Mouse (Mus musculus) megakaryocyte, embryonic 14.5 days (primary cell): ENCODE data around the gene Shld1. TPM values are rescaled to one million over a fixed set of nuclear protein-coding genes. Genes with fewer than 3 reads are reported as not detected.

ENCODE experiments used
- H3K27me3 ChIP-seq: replicated peaks from 2 replicates; pipeline ENCODE3; 2012; ENCODE audit warnings: inconsistent platforms
- H3K36me3 ChIP-seq: replicated peaks from 2 replicates; pipeline ENCODE3; 2012; ENCODE audit warnings: low read length, inconsistent platforms, mixed read lengths
- H3K4me1 ChIP-seq: 2 replicates; pipeline ENCODE4 v1.6.1; 2012; ENCODE audit warnings: inconsistent platforms
- H3K4me3 ChIP-seq: replicated peaks from 2 replicates; pipeline ENCODE3; 2012; ENCODE audit warnings: moderate library complexity, mild to moderate bottlenecking, inconsistent platforms
- H3K9me3 ChIP-seq: 2 replicates; pipeline ENCODE4 v1.6.1; 2012; ENCODE audit warnings: inconsistent platforms
- FLI1 ChIP-seq: IDR thresholded peaks from 2 replicates; pipeline ENCODE4 v1.6.1; 2012; ENCODE audit warnings: low read length, inconsistent platforms, mixed read lengths
- GATA1 ChIP-seq: IDR thresholded peaks from 3 replicates; pipeline ENCODE4 v1.6.1; 2012; ENCODE audit warnings: mixed read lengths, low read length, inconsistent platforms, borderline replicate concordance
- polyA plus RNA-seq: library from polyadenylated mRNA; stranded (reverse); fragments of >175 nt; gene quantifications from 2 replicates; pipeline ENCODE4 v1.2.3, GENCODE M21; 2012; ENCODE audit warnings: low replicate concordance; ENCODE audit not compliant: insufficient read depth

Shld1 gene
- polyA plus RNA-seq, 1 experiment, result not detected

- no peak overlapping the region for H3K4me3 ChIP-seq
Measured at GRCm38 (mm10) chr2:132654834-132655495, 31.8 kb upstream of the Shld1 start.

GRCm38 (mm10) chr2:132657186-132657585 is 29.5 kb upstream of the Shld1 start:
- Histone ChIP-seq H3K27me3 (no peaks in the 10 kb centered on the region), H3K4me1 (peaks cover 12% of the 10 kb centered on the region), H3K36me3 (no peaks in the 10 kb centered on the region), H3K9me3 (peaks cover 10% of the 10 kb centered on the region), H3K4me3 (no peak overlapping the region)
- TF ChIP-seq GATA1 (no peak), FLI1 (no peak)

More at GRCm38 (mm10) chr2:132654834-132655495, 31.8 kb upstream of the Shld1 start:
- no peaks in the 10 kb centered on the region for H3K27me3 ChIP-seq
- H3K4me1 ChIP-seq, result peaks cover 12% of the 10 kb centered on the region
- no peaks in the 10 kb centered on the region for H3K36me3 ChIP-seq
- H3K9me3 ChIP-seq, result 0 out of 2 replicates have a peak, but pooled peaks cover 3% of the 10 kb centered on the region
- TF ChIP-seq FLI1, result no peak
- TF ChIP-seq GATA1, result no peak

DNA sequence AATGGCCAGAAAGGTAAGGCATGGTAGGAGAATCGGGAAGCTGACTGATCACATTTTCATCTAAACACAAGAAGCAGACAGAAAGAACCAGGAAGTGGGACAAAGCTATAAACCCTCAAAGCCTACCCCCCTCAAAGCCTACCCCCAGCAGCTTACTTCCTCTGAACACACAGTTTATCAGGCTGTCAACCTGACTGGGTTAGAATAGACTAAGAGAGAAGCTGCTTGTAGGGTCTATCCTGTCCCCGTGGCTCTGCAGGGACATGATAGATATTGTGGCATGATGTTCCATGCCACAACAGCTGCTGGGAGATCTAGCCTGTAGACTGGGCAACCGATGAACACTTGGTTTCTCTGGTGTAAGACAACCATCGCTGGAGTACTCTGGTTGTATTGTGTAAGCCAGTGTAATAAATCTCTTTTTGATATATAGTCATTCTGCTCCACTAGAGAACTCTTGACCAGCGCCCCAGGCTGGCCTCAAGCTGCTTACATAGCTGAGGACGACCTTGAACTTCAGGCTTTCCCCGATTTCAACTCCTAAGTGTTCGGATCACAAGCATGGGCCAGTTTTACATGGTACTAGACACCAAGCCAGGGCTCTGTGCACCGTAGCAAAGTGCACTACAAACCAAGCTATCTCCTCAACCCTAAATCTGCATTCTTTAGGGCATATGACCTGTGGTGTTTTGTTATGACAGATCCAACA is 28.2 kb upstream of the Shld1 start:
- TF ChIP-seq GATA1 (no peak), FLI1 (no peak)
- H3K27me3 ChIP-seq, result no peaks in the 10 kb centered on the region
- no peaks in the 10 kb centered on the region for H3K36me3 ChIP-seq
- peaks cover 12% of the 10 kb centered on the region for H3K4me1 ChIP-seq
- peaks cover 13% of the 10 kb centered on the region for H3K9me3 ChIP-seq
- no peak overlapping the region for H3K4me3 ChIP-seq

DNA sequence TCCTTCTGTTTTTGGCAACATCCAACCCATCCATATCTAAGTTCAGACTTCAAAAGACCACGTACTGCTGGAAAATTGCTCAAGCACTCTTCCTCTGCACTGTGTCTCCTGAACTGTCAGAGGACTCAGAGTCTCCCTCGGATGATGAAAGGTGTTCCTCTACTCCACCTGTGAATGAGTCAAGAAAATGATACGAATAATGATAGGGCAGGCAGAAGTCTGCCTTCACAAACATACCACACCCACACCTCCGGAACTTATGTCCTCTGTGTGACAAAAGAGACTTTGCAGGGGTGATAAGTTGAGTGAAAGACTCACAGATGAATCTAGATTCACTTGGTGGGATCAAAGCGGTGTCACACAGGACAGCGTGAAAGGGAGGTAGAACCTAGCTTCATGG is 17.6 kb upstream of the Shld1 start:
- H3K9me3 ChIP-seq, result peaks cover 17% of the 10 kb centered on the region
- H3K4me1 ChIP-seq, result no peaks in the 10 kb centered on the region
- no peak overlapping the region for H3K4me3 ChIP-seq
- TF ChIP-seq FLI1 (no peak), GATA1 (no peak)
- peaks cover 3% of the 10 kb centered on the region for H3K27me3 ChIP-seq
- H3K36me3 ChIP-seq, result no peaks in the 10 kb centered on the region

DNA sequence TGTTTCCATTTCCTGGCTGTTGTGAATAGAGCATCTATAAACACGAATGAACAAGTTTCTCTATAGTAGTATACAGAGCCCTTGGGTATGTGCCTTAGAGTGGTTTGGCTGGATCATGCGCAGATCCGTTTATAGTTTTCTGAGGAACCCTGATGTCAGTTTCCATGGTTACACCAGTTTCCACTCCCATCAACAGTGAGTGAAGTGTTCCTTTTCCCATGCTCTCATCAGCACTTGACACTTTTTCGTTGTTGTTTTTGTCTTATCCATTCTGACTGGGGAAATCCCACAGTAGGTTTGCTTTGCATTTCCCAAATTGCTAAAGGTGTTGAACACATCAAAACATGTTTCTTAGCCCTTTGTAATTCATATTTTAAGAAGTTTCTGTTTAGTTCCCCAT is 16.4 kb upstream of the Shld1 start:
- TF ChIP-seq GATA1 (no peak), FLI1 (no peak)
- no peaks in the 10 kb centered on the region for H3K36me3 ChIP-seq
- peaks cover 18% of the 10 kb centered on the region for H3K9me3 ChIP-seq
- H3K27me3 ChIP-seq, result peaks cover 5% of the 10 kb centered on the region
- no peak overlapping the region for H3K4me3 ChIP-seq
- no peaks in the 10 kb centered on the region for H3K4me1 ChIP-seq

GRCm38 (mm10) chr2:132672121-132672520 is 14.6 kb upstream of the Shld1 start:
- no peaks in the 10 kb centered on the region for H3K36me3 ChIP-seq
- H3K9me3 ChIP-seq, result peaks cover 24% of the 10 kb centered on the region
- H3K4me3 ChIP-seq, result no peak overlapping the region
- H3K27me3 ChIP-seq, result peaks cover 5% of the 10 kb centered on the region
- no peaks in the 10 kb centered on the region for H3K4me1 ChIP-seq
- no peak for TF ChIP-seq FLI1
- no peak for TF ChIP-seq GATA1

GRCm38 (mm10) chr2:132676111-132676510 is 10.6 kb upstream of the Shld1 start:
- peaks cover 35% of the 10 kb centered on the region for H3K9me3 ChIP-seq
- no peak overlapping the region for H3K4me3 ChIP-seq
- H3K4me1 ChIP-seq, result 0 out of 2 replicates have a peak, but pooled peaks cover 1% of the 10 kb centered on the region
- TF ChIP-seq GATA1, result no peak
- no peak for TF ChIP-seq FLI1
- H3K36me3 ChIP-seq, result no peaks in the 10 kb centered on the region
- H3K27me3 ChIP-seq, result peaks cover 5% of the 10 kb centered on the region

DNA sequence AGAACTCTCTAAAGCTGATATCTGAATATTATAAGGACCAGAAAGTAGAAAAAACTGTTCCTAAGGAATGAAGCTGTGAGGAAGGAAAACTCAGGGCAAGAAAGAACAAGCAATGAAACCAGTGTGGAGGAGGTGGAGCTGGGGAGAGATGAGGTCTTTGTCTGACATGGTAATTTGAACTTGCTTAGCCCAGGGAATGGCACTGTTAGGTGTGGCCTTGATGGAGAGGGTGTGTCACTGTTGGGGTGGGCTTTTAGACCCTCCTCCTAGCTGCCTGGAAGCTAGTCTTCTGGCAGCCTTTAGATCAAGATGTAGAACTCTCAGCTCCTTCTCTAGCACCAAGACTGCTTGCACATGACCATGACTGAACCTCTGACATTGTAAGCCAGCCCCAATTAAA is 1.7 kb upstream of the Shld1 start:
- H3K27me3 ChIP-seq, result no peaks in the 10 kb centered on the region
- H3K4me1 ChIP-seq, result peaks cover 42% of the 10 kb centered on the region
- H3K36me3 ChIP-seq, result no peaks in the 10 kb centered on the region
- H3K9me3 ChIP-seq, result no peaks in the 10 kb centered on the region
- no peak for TF ChIP-seq GATA1
- TF ChIP-seq FLI1, result no peak
- no peak overlapping the region for H3K4me3 ChIP-seq

GRCm38 (mm10) chr2:132688611-132689021 is 1.9 kb downstream of the Shld1 start:
- Histone ChIP-seq H3K27me3 (no peaks in the 10 kb centered on the region), H3K36me3 (no peaks in the 10 kb centered on the region), H3K4me1 (peaks cover 54% of the 10 kb centered on the region), H3K4me3 (no peak overlapping the region), H3K9me3 (no peaks in the 10 kb centered on the region)
- TF ChIP-seq GATA1 (no peak), FLI1 (no peak)

DNA sequence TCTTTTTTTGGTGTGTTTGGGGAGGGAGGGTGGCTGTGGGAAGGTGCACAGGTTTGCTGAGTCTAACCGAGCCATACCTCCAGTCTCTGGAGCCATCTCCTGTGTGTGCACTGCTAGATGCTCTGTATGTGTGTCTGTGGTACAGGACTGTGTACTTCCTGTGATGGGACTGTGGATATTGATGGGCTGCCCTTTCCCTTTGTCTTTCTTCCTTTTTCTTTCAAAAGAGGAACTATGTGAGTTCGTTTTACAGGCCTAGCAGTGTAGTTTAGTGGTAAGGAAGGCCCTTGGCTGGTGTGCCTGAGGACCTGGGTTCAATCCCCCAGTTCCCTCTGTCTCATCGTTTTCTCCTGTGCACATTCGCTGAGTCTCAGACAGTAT is 2.4 kb downstream of the Shld1 start:
- Histone ChIP-seq H3K27me3 (no peaks in the 10 kb centered on the region), H3K36me3 (peaks cover 3% of the 10 kb centered on the region), H3K9me3 (no peaks in the 10 kb centered on the region), H3K4me3 (peak overlapping the region; percentile 67), H3K4me1 (peaks cover 57% of the 10 kb centered on the region)
- TF ChIP-seq GATA1, result no peak
